Mouse (Mus musculus) forebrain, embryonic 15.5 days (tissue): ENCODE measurements around the gene Gm10197. TPM values are rescaled to one million over a fixed set of nuclear protein-coding genes. Genes with fewer than 3 reads are reported as not detected.

ENCODE experiments used
- ATAC-seq: fragments of 200-750 bp; cut with Nextera tagmentation; replicated peaks from 2 replicates; pipeline ENCODE4 v1.8.0; 2017; ENCODE audit warnings: mild to moderate bottlenecking, moderate TSS enrichment, moderate library complexity
- H3K27ac ChIP-seq: fragments of 300-500 bp; sonication (generic); replicated peaks from 2 replicates; pipeline ENCODE4 v1.5.1; 2015; ENCODE audit warnings: mild to moderate bottlenecking, inconsistent platforms
- H3K27me3 ChIP-seq: fragments of 300-500 bp; sonication (generic); 2 replicates; pipeline ENCODE4 v1.6.1; 2015; ENCODE audit warnings: inconsistent platforms
- H3K36me3 ChIP-seq: fragments of 300-500 bp; sonication (generic); 2 replicates; pipeline ENCODE4 v1.6.1; 2015; ENCODE audit warnings: mild to moderate bottlenecking, inconsistent platforms
- H3K4me1 ChIP-seq: fragments of 300-500 bp; sonication (generic); 2 replicates; pipeline ENCODE4 v1.6.1; 2015; ENCODE audit warnings: inconsistent platforms
- H3K4me2 ChIP-seq: fragments of 300-500 bp; sonication (generic); replicated peaks from 2 replicates; pipeline ENCODE4 v1.6.1; 2015; ENCODE audit warnings: mild to moderate bottlenecking, inconsistent platforms
- H3K4me3 ChIP-seq: fragments of 300-500 bp; sonication (generic); 2 replicates; pipeline ENCODE4 v1.5.1; 2015; ENCODE audit warnings: mild to moderate bottlenecking, inconsistent platforms
- H3K9ac ChIP-seq: fragments of 300-500 bp; sonication (generic); replicated peaks from 2 replicates; pipeline ENCODE4 v1.6.1; 2015; ENCODE audit warnings: mild to moderate bottlenecking, inconsistent platforms
- H3K9me3 ChIP-seq: fragments of 300-500 bp; sonication (generic); 2 replicates; pipeline ENCODE4 v1.6.1; 2016; ENCODE audit warnings: inconsistent platforms
- WGBS: fragments of 180-500 bp; shearing (Covaris S2); methylation state at CpG from one replicate; pipeline ENCODE4 v1.1.7; 2015; ENCODE audit warnings: mixed read lengths; 5-methylcytosine and 5-hydroxymethylcytosine counted together
- polyA plus RNA-seq: library from polyadenylated mRNA; unstranded; fragments of >200 nt; fragmentation: Nextera tagmentation; extraction: Ambion mirVana; gene quantifications from 2 replicates; pipeline ENCODE4 v1.2.1, GENCODE M21; 2015

Gene Gm10197
- polyA plus RNA-seq, 1 experiment from 2014 or later = not detected

DNA sequence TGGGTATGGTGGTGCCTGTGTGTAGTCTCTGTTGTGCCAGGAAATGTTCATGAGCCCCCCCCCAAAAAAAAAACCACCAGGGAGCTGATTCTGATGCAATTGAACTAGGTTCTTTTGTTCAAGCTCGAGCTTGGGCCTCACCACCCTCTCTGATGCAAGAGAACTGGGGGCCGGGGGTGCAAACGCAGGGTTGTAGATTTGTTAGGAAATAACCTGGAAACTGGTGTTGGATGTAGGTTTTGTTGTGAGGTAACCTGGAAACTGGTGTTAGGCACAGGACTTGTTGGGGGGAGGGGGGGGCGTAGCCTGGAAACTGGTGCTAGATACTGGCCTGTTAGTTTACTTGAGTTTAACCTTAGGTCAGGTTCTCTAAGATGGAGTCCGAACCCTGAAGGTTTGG, 20.2 kb upstream of the Gm10197 start:
- Histone ChIP-seq H3K27me3 (no peaks in the 10 kb centered on the region), H3K9me3 (no peaks in the 10 kb centered on the region), H3K4me2 (peak overlapping the region; percentile 73; the same call in 1 of the 2 replicates), H3K27ac (no peak overlapping the region), H3K36me3 (peaks cover 22% of the 10 kb centered on the region), H3K9ac (no peak overlapping the region), H3K4me3 (no peak overlapping the region; the same call in 1 of the 2 replicates), H3K4me1 (peaks cover 29% of the 10 kb centered on the region)
- 84% methylated on average over 5 of the region's 5 CpGs for WGBS
- no peak for ATAC-seq

DNA sequence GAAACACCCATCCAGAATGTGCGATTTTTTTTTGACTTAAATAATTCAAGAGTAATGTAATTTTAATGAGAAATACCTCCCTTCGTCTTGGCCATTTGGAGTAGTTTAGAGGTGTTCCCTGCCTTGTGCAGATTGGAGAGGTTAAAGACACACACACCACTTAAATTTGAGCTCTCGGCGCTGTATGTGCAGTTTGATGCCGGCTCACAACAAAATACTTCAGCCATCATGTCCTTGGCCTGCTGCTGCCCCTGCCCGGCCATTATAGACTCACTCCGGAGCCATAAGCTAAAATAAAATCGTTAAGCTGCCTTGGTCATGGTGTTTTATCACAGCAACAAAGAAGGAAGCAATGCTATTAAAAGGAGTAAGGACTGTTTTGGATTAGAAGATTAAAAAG, 19.8 kb upstream of the Gm10197 start:
- H3K9ac ChIP-seq = peak overlapping the region; percentile 81
- peak overlapping the region; percentile 73 for H3K4me2 ChIP-seq
- peaks cover 29% of the 10 kb centered on the region for H3K4me1 ChIP-seq
- peak overlapping the region; percentile 97 for H3K4me3 ChIP-seq
- H3K9me3 ChIP-seq = no peaks in the 10 kb centered on the region
- no peaks in the 10 kb centered on the region for H3K27me3 ChIP-seq
- ATAC-seq = no peak
- no peak overlapping the region for H3K27ac ChIP-seq
- peaks cover 24% of the 10 kb centered on the region for H3K36me3 ChIP-seq
- WGBS = 47% methylated on average over 8 of the region's 8 CpGs

DNA sequence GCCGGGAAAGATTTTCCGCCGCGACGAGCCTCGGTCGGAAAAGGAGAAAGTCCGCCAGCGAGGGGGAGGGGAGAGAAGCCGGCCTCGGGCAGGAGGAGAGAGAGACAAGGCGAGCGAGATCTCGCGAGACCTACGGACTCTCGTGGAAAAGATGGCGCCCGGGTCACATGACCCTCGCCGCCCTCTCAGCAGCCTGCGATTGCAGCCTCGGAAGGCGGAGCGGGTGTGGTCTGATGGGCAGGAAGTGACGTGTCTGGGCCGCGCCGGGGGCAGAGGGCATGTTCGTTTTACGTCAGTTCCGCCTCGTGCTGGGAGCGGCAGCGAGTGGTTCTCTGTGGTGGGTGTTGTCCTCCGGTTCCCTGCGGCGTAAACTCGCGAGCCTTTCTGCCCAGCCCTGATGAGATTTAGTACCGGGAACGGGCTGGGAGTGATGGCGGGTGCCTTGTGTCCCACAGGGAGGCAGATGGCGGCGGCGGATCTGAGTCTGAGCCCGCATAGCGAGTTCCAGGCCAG, 19.0 kb upstream of the Gm10197 start, which contains the start of gene Smndc1:
TSS of gene Smndc1 (minus strand) at position 84 of the 513 bp plus-strand sequence.
- Histone ChIP-seq H3K27me3 (no peaks in the 10 kb centered on the region), H3K4me3 (peak within 1 kb of the TSS; percentile 97), H3K9me3 (no peaks in the 10 kb centered on the region), H3K36me3 (peaks cover 33% of the 10 kb centered on the region), H3K9ac (peak within 1 kb of the TSS; percentile 92), H3K4me2 (peak within 1 kb of the TSS; percentile 73), H3K27ac (peak within 1 kb of the TSS; percentile 95), H3K4me1 (peaks cover 29% of the 10 kb centered on the region)
- 0% methylated on average over 48 of the region's 48 CpGs for WGBS
- peak; percentile 98 for ATAC-seq

DNA sequence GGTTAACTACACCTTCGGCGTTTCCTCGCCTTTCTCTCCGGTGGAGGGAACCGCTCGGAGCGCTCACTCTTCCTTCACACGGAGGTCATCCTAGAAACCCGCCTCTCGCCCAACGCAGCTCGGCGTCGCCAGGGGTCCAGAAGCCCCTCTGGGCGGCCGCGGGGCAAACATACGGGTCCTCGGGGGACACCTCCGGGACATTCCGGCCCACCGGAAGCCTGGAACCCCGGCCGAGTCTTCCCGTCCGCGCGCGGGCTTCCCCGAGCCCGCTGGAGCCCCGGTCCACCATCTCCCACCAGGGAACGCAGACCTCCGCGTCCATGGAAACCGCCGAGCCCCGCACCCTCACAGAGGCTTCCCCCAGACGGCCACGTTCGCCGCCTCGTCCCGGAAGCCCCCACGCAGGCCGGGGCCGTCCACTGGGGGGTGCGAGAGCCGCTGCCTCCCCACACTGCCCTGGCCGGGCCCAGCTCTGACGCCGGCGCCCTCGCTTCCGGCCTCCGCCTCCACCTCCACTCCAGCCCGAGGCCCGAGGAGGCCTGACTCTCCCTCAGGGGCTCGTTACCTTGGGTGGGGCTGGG, 18.4 kb upstream of the Gm10197 start:
- Histone ChIP-seq H3K27me3 (no peaks in the 10 kb centered on the region), H3K27ac (peak overlapping the region; percentile 95), H3K4me1 (peaks cover 29% of the 10 kb centered on the region), H3K9me3 (no peaks in the 10 kb centered on the region), H3K4me3 (peak overlapping the region; percentile 97), H3K9ac (peak overlapping the region; percentile 92), H3K36me3 (peaks cover 35% of the 10 kb centered on the region), H3K4me2 (peak overlapping the region; percentile 69)
- under 1% methylated on average over 55 of the region's 59 CpGs for WGBS
- ATAC-seq = peak; percentile 90

DNA sequence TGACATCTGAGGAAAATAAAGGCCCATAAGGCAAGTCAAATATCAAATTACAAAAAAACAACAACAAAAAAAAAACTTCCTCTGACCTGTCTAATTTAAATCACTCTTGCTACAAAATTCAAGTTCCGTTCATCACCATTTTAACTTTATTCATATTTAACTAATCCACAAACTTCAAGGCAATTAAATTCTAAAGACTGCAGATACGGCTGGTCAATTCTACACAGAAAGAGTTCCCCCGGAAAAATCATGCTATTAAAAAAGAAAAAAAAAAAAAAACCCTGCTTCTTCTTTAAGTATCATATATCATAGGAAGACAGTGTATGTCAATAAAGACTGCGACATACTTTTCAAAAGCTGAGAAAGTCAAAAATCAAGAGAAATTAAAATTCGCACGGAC, 17.9 kb upstream of the Gm10197 start:
- WGBS = 23% methylated on average over 6 of the region's 6 CpGs
- peaks cover 39% of the 10 kb centered on the region for H3K36me3 ChIP-seq

DNA sequence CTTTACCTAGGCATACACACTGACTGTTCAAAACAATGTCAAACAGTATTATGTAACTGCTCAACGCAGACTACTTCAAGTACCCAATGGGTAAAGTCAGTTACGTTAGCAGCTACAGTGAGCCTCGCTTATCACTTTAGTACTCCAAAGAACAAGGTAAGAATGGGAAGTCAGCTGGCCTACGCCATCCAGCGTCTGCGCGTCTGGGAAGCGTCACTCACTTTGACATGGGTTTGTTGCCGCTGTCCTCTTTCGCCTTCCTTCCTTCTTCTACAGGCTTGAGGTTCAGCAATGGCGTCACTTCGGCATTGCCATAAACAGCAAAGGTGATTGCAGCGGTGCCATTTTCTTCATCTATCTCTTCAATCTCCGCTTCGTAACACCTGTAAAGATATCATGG, 11.8 kb upstream of the Gm10197 start:
- peaks cover 9% of the 10 kb centered on the region for H3K4me1 ChIP-seq
- H3K4me2 ChIP-seq = no peak overlapping the region
- no peaks in the 10 kb centered on the region for H3K9me3 ChIP-seq
- H3K36me3 ChIP-seq = peaks cover 84% of the 10 kb centered on the region
- no peak for ATAC-seq
- 97% methylated on average over 15 of the region's 15 CpGs for WGBS
- H3K9ac ChIP-seq = no peak overlapping the region
- H3K27ac ChIP-seq = no peak overlapping the region
- no peak overlapping the region for H3K4me3 ChIP-seq
- no peaks in the 10 kb centered on the region for H3K27me3 ChIP-seq

More for the DNA sequence above, 17.9 kb upstream of the Gm10197 start:
- H3K4me3 ChIP-seq = peak overlapping the region; percentile 97
- H3K27ac ChIP-seq = peak overlapping the region; percentile 95; the same call in 1 of the 2 replicates
- no peaks in the 10 kb centered on the region for H3K27me3 ChIP-seq
- peaks cover 29% of the 10 kb centered on the region for H3K4me1 ChIP-seq
- H3K4me2 ChIP-seq = peak overlapping the region; percentile 69
- H3K9me3 ChIP-seq = no peaks in the 10 kb centered on the region
- peak overlapping the region; percentile 92 for H3K9ac ChIP-seq
- no peak for ATAC-seq

DNA sequence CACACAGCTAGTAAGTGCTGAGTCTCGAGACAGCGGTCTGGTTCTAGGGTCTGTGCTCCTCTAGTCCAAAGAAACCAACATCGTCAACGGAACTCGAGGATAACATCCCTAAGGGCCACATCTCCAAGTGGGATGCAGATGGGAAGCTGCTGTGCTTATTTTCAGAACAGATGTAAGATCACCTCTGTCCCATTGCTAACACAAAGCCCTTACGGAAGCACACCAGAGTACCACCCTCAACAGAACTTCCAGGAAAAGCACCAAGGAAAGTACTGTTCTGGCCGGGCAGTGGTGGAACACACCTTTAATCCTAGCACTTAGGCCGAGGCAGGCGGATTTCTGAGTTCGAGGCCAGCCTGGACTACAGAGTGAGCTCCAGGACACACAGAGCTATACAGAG, 6.9 kb upstream of the Gm10197 start:
- Histone ChIP-seq H3K36me3 (peaks cover 75% of the 10 kb centered on the region), H3K27me3 (no peaks in the 10 kb centered on the region), H3K9me3 (no peaks in the 10 kb centered on the region), H3K9ac (no peak overlapping the region), H3K4me1 (no peaks in the 10 kb centered on the region), H3K27ac (no peak overlapping the region), H3K4me2 (no peak overlapping the region), H3K4me3 (no peak overlapping the region)
- ATAC-seq = no peak
- 92% methylated on average over 10 of the region's 10 CpGs for WGBS

DNA sequence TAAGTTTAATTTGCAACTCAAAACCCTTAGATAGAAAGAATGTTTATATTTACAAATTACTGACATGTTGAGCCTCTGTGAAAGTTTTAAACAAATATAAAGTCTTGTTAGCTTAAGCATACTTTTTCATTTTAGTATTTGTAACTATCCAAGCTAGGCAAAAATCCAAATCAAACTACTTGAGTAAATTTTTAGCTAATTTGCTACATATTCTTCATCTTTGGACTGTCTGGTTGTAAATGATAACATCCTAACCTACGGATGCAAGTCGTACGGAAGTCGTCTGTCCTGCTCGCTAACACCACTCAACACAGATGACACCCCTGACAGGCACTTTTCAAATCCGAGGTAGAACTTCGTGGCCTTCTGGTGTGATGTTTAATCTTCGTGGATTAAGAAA, 6.1 kb upstream of the Gm10197 start:
- H3K4me2 ChIP-seq = no peak overlapping the region
- ATAC-seq = no peak
- H3K4me3 ChIP-seq = no peak overlapping the region
- no peak overlapping the region for H3K9ac ChIP-seq
- H3K9me3 ChIP-seq = no peaks in the 10 kb centered on the region
- H3K36me3 ChIP-seq = peaks cover 73% of the 10 kb centered on the region
- WGBS = 89% methylated on average over 8 of the region's 8 CpGs
- no peaks in the 10 kb centered on the region for H3K4me1 ChIP-seq
- no peaks in the 10 kb centered on the region for H3K27me3 ChIP-seq
- no peak overlapping the region for H3K27ac ChIP-seq

DNA sequence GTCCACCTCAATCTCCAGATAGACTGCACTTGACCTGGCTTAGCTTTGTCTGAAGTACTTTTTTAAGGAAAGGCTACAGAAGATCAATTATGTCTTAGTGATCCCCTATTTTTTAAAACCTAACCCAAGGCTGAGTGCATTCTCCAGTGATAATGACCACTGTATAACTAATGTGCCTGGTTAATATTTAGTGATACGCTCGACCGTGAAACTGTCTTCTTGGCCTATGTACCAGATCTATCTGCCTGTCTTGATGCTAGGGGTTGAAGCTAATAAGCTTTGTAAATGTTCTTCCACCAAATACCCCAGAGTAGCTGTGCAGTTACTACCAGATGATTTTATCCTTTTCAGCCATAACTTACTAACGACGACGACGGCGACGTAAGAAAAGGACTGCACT, 4.2 kb upstream of the Gm10197 start:
- no peak overlapping the region for H3K4me2 ChIP-seq
- ATAC-seq = no peak
- no peaks in the 10 kb centered on the region for H3K27me3 ChIP-seq
- no peaks in the 10 kb centered on the region for H3K4me1 ChIP-seq
- H3K9ac ChIP-seq = no peak overlapping the region
- peaks cover 70% of the 10 kb centered on the region for H3K36me3 ChIP-seq
- H3K9me3 ChIP-seq = no peaks in the 10 kb centered on the region
- WGBS = 94% methylated on average over 9 of the region's 9 CpGs
- H3K27ac ChIP-seq = no peak overlapping the region
- H3K4me3 ChIP-seq = no peak overlapping the region

DNA sequence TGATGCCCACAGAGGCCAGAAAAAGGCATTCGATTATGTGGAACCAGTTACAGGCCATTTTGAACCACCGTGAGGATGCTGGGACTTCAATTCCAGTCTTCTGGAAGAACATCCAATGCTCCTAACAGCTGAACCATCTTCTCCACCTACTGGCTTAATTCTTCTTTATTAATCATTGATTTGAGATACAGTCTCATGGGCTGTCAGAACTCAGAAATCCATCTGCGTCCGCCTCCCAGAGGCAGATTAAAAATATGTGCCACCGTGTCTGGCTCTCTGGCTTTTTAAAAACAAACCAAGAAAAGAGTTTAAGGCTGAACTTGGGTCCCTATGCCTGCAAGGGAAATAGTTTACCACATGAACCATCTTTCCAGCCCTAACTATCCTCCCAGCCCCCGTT, 3.7 kb upstream of the Gm10197 start:
- no peak overlapping the region for H3K4me2 ChIP-seq
- H3K27ac ChIP-seq = no peak overlapping the region
- no peaks in the 10 kb centered on the region for H3K9me3 ChIP-seq
- H3K27me3 ChIP-seq = no peaks in the 10 kb centered on the region
- 94% methylated on average over 6 of the region's 6 CpGs for WGBS
- no peak for ATAC-seq
- no peaks in the 10 kb centered on the region for H3K4me1 ChIP-seq
- no peak overlapping the region for H3K4me3 ChIP-seq
- H3K36me3 ChIP-seq = peaks cover 70% of the 10 kb centered on the region
- no peak overlapping the region for H3K9ac ChIP-seq

DNA sequence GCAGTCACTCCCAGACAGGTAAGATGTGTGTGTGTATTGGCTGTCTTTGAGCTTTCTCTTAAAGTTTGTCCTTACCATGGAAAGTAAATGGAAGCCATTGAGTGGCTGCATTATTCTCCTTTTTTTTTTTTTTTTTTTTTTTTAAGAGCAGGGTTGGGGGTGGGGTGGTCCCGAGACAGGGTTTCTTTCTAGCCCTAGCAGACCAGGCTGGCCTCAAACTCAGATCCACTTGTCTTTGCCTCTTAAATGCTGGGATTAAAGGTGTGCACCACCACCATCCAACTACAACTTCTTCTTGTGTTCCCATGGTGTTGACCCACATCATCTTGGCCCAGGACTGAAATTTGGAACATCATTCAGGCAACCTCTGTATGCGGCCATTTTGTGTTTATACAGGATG, 2.0 kb upstream of the Gm10197 start:
- Histone ChIP-seq H3K27ac (no peak overlapping the region), H3K36me3 (peaks cover 62% of the 10 kb centered on the region), H3K27me3 (no peaks in the 10 kb centered on the region), H3K4me1 (no peaks in the 10 kb centered on the region), H3K9me3 (no peaks in the 10 kb centered on the region), H3K4me3 (no peak overlapping the region), H3K4me2 (no peak overlapping the region), H3K9ac (no peak overlapping the region)
- WGBS = 93% methylated on average over 2 of the region's 2 CpGs
- no peak for ATAC-seq

DNA sequence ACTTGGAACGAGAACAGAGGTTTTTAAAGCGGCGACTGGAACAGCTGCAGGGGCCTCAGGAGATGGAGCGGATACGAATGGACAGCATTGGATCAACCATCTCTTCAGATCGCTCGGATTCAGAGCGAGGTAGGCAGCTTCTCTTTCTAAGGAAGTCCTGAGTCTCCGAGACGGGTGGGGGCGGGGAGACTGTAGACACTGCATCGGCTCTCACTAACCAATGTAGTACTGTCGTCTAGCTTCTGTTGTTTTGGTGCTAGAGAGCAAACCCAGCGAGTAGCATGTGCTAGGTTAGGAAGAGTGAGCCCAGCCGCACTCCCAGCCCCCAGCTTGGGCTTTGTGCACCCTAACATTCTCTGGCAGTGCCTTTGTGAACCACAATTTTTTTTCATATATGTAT, 1.3 kb downstream of the Gm10197 start:
- WGBS = 83% methylated on average over 15 of the region's 15 CpGs
- peaks cover 45% of the 10 kb centered on the region for H3K36me3 ChIP-seq
- peaks cover 8% of the 10 kb centered on the region for H3K4me1 ChIP-seq
- H3K4me2 ChIP-seq = no peak overlapping the region
- H3K4me3 ChIP-seq = no peak overlapping the region
- no peak overlapping the region for H3K27ac ChIP-seq
- no peaks in the 10 kb centered on the region for H3K27me3 ChIP-seq
- no peak overlapping the region for H3K9ac ChIP-seq
- ATAC-seq = no peak
- no peaks in the 10 kb centered on the region for H3K9me3 ChIP-seq
